13 mouse cellular contexts compared by ENCODE assay signal in genomic region chr10:126827941-126828593, GRCm38 (mm10).
DNase-seq lines count a peak whose midpoint lies in the region; ATAC-seq and TF ChIP-seq lines count a peak whose summit lies in the region.
"Had no signal": no experiment of that assay in that cellular context is flagged by ENCODE, and none has a peak within 500 bp of the region (broad histone marks: within the 10 kb centered on the region; RNA-seq: fewer than 3 reads in every experiment).

No protein-coding gene starts in this region.

- peak; percentile 67 for DNase-seq in embryonic facial prominence, embryonic 14.5 days (ENCODE audit: low spot score)
- DNase-seq in embryonic facial prominence, embryonic 10.5 days (ENCODE audit: low spot score), result no peak
- DNase-seq in right cerebral cortex, postnatal 10 days (ENCODE audit: low spot score in 2 of 2), result peak; percentile 49 to 64
- no peak for DNase-seq in right cerebral cortex, adult 2 months (ENCODE audit: low spot score in 2 of 2)
- DNase-seq in hindbrain, postnatal 0 days (ENCODE audit: low spot score), result peak; percentile 87
- no peak for DNase-seq in heart, adult 18-20 months
- no peak for DNase-seq in T-cell, adult 2 months (ENCODE audit: low spot score)
- DNase-seq in kidney, adult 9 months, result no peak
- DNase-seq: adrenal gland, postnatal 36 days; thymus, postnatal 4 days had no signal

- no peak overlapping the region for H3K4me2 ChIP-seq in embryonic facial prominence, embryonic 14.5 days (ENCODE audit: low read depth, low read length)
- H3K4me2 ChIP-seq in hindbrain, postnatal 0 days (ENCODE audit: low read depth, low read length), result no peak overlapping the region

- peaks cover 8% of the 10 kb centered on the region; the same call in 1 of the 2 replicates for H3K4me1 ChIP-seq in embryonic facial prominence, embryonic 14.5 days (ENCODE audit: control insufficient read depth, insufficient read depth, low read length)
- no peaks in the 10 kb centered on the region for H3K4me1 ChIP-seq in embryonic facial prominence, embryonic 10.5 days
- H3K4me1 ChIP-seq in hindbrain, postnatal 0 days (ENCODE audit: insufficient read depth, low read length), result peaks cover 4% of the 10 kb centered on the region; the same call in 1 of the 2 replicates
- H3K4me1 ChIP-seq: heart, embryonic 10.5 days had no signal

- H3K4me3 ChIP-seq in embryonic facial prominence, embryonic 14.5 days (ENCODE audit: low read depth, low read length), result no peak overlapping the region
- H3K4me3 ChIP-seq in embryonic facial prominence, embryonic 10.5 days, result no peak overlapping the region
- no peak overlapping the region for H3K4me3 ChIP-seq in hindbrain, postnatal 0 days (ENCODE audit: low read length)
- H3K4me3 ChIP-seq: heart, embryonic 10.5 days had no signal

- peak; percentile 53; the same call in 1 of the 2 replicates for ATAC-seq in embryonic facial prominence, embryonic 14.5 days (ENCODE audit: low read depth)
- peak; percentile 93 for ATAC-seq in hindbrain, postnatal 0 days
- ATAC-seq: Patski had no signal

- no peak for TF ChIP-seq CTCF in hindbrain, postnatal 0 days (IDR thresholded peaks at IDR 0.05; ENCODE audit: low read depth)

- no peak overlapping the region for H3K27ac ChIP-seq in embryonic facial prominence, embryonic 14.5 days (replicated peaks; ENCODE audit: low read depth, low read length)
- H3K27ac ChIP-seq in embryonic facial prominence, embryonic 10.5 days (replicated peaks), result no peak overlapping the region
- H3K27ac ChIP-seq in hindbrain, postnatal 0 days, result peak overlapping the region; percentile 75
- H3K27ac ChIP-seq: heart, embryonic 10.5 days; liver, embryonic 14.5 days had no signal

- no peaks in the 10 kb centered on the region for H3K36me3 ChIP-seq in embryonic facial prominence, embryonic 14.5 days (ENCODE audit: control insufficient read depth, insufficient read depth, low read length)
- no peaks in the 10 kb centered on the region for H3K36me3 ChIP-seq in embryonic facial prominence, embryonic 10.5 days (replicated peaks)
- no peaks in the 10 kb centered on the region for H3K36me3 ChIP-seq in hindbrain, postnatal 0 days (ENCODE audit: insufficient read depth, low read length)
- H3K36me3 ChIP-seq: heart, embryonic 10.5 days had no signal

- H3K9me3 ChIP-seq in embryonic facial prominence, embryonic 14.5 days (ENCODE audit: control insufficient read depth, low read length), result peaks cover 4% of the 10 kb centered on the region; the same call in 1 of the 2 replicates
- no peaks in the 10 kb centered on the region for H3K9me3 ChIP-seq in embryonic facial prominence, embryonic 10.5 days
- no peaks in the 10 kb centered on the region for H3K9me3 ChIP-seq in hindbrain, postnatal 0 days (ENCODE audit: low read length)
- H3K9me3 ChIP-seq: heart, embryonic 10.5 days had no signal

- 31% methylated on average over 8 of the region's 8 CpGs for WGBS in embryonic facial prominence, embryonic 14.5 days
- WGBS in embryonic facial prominence, embryonic 10.5 days, result 66% methylated on average over 8 of the region's 8 CpGs
- WGBS in hindbrain, postnatal 0 days, result 23% methylated on average over 8 of the region's 8 CpGs

- H3K9ac ChIP-seq in embryonic facial prominence, embryonic 14.5 days (ENCODE audit: low read depth, low read length), result no peak overlapping the region
- no peak overlapping the region for H3K9ac ChIP-seq in hindbrain, postnatal 0 days (replicated peaks; ENCODE audit: low read length)
- H3K9ac ChIP-seq: liver, embryonic 14.5 days had no signal

- H3K27me3 ChIP-seq in embryonic facial prominence, embryonic 14.5 days (replicated peaks; ENCODE audit: control insufficient read depth, insufficient read depth, low read length), result no peaks in the 10 kb centered on the region
- H3K27me3 ChIP-seq in embryonic facial prominence, embryonic 10.5 days (replicated peaks; ENCODE audit: low read depth, poor library complexity, severe bottlenecking), result no peaks in the 10 kb centered on the region
- H3K27me3 ChIP-seq in hindbrain, postnatal 0 days (ENCODE audit: insufficient read depth, low read length), result no peaks in the 10 kb centered on the region
- H3K27me3 ChIP-seq: Patski had no signal

Comparison
In these comparisons a context has a peak if more than half of its experiments do, and no peak if none do; other contexts are left out.
1. DNase-seq: peak in embryonic facial prominence, embryonic 14.5 days (single experiment), right cerebral cortex, postnatal 10 days (2 of 2) and hindbrain, postnatal 0 days (single experiment); none in embryonic facial prominence, embryonic 10.5 days (single experiment), right cerebral cortex, adult 2 months (0 of 2), heart, adult 18-20 months (0 of 2), T-cell, adult 2 months (single experiment) and kidney, adult 9 months (single experiment).